Comparison of ENCODE assay signal across 8 mouse cellular contexts in genomic region chr12:51970352-51971069, GRCm38 (mm10). TPM values are rescaled to one million over a fixed set of nuclear protein-coding genes. Genes with fewer than 3 reads are reported as not detected.
DNase-seq lines count a peak whose midpoint lies in the region; ATAC-seq and TF ChIP-seq lines count a peak whose summit lies in the region.

No protein-coding gene starts in this region.

- under 1% methylated on average over 34 of the region's 35 CpGs for WGBS in thymus, adult 2 months
- 1% methylated on average over 32 of the region's 35 CpGs for WGBS in midbrain, embryonic 11.5 days

- DNase-seq in adrenal gland, postnatal 14 days: peak; percentile 58
- no peak for DNase-seq in adrenal gland, adult 18-20 months (ENCODE audit: low spot score in 2 of 2)
- no peak for DNase-seq in thymus, adult 2 months
- no peak for DNase-seq in thymus, adult 18-20 months
- no peak for DNase-seq in midbrain, embryonic 11.5 days (ENCODE audit: low spot score, missing footprints)
- no peak for DNase-seq in layer of hippocampus, postnatal 14 days (ENCODE audit: low spot score in 2 of 2)
- DNase-seq in left cerebral cortex, postnatal 4 days: no peak

- no peaks in the 10 kb centered on the region for H3K27me3 ChIP-seq in thymus, adult 2 months (ENCODE audit: control insufficient read depth, insufficient read depth, low read length)
- H3K27me3 ChIP-seq in midbrain, embryonic 11.5 days (ENCODE audit: control insufficient read depth, insufficient read depth, low read length): no peaks in the 10 kb centered on the region

- peak overlapping the region; percentile 64 for H3K4me2 ChIP-seq in midbrain, embryonic 11.5 days

- H3K4me3 ChIP-seq in thymus, adult 2 months (ENCODE audit: control insufficient read depth, insufficient read depth, low read length): peak overlapping the region; percentile 98
- H3K4me3 ChIP-seq in midbrain, embryonic 11.5 days (ENCODE audit: low read depth, low read length): peak overlapping the region; percentile 92

- peak; percentile 32 for ATAC-seq in inflammation-experienced regulatory T-cells, adult 6 months
- ATAC-seq in midbrain, embryonic 11.5 days (ENCODE audit: low FRiP score): no peak

- intact Hi-C loops in left cerebral cortex, postnatal 4 days (cut with DNase I): no loop called here

- no peaks in the 10 kb centered on the region for H3K9me3 ChIP-seq in midbrain, embryonic 11.5 days (ENCODE audit: control insufficient read depth, low read length)

- TF ChIP-seq POLR2A in thymus, adult 2 months (IDR thresholded peaks at IDR 0.05; ENCODE audit: control insufficient read depth, extremely low read depth, insufficient read depth, low read length, poor library complexity): no peak

- H3K27ac ChIP-seq in thymus, adult 2 months (ENCODE audit: control insufficient read depth, insufficient read depth, low read length): no peak overlapping the region
- peak overlapping the region; percentile 76 for H3K27ac ChIP-seq in midbrain, embryonic 11.5 days (ENCODE audit: low read depth, low read length)

- peak overlapping the region; percentile 83 for H3K9ac ChIP-seq in midbrain, embryonic 11.5 days (ENCODE audit: low read length)

- TF ChIP-seq CTCF in thymus, adult 2 months (IDR thresholded peaks at IDR 0.05; ENCODE audit: borderline replicate concordance, control insufficient read depth, extremely low read depth, insufficient read depth, low read length, poor library complexity): no peak

- no peaks in the 10 kb centered on the region for H3K36me3 ChIP-seq in thymus, adult 2 months (ENCODE audit: control insufficient read depth, insufficient read depth, low read length)
- H3K36me3 ChIP-seq in midbrain, embryonic 11.5 days (ENCODE audit: control insufficient read depth, insufficient read depth, low read length): no peaks in the 10 kb centered on the region

- H3K4me1 ChIP-seq in thymus, adult 2 months (replicated peaks; ENCODE audit: control insufficient read depth, insufficient read depth, low read length): peaks cover 2% of the 10 kb centered on the region; the same call in 1 of the 2 replicates
- H3K4me1 ChIP-seq in midbrain, embryonic 11.5 days (ENCODE audit: control insufficient read depth, insufficient read depth, low read length): peaks cover 5% of the 10 kb centered on the region; the same call in 1 of the 2 replicates

RNA-seq across cellular contexts. Expression of gene Heatr5a, which starts 0.6 kb away (rescaled TPM):
- 16.7 and 18.0 TPM in 2 replicates for total RNA-seq in adrenal gland, postnatal 14 days (2021)
- total RNA-seq in adrenal gland, adult 18-20 months (2021): 10 to 100 TPM; 23.1 to 25.0 TPM
- 38.6 and 39.9 TPM in 2 replicates for polyA plus RNA-seq in thymus, adult 2 months (2012; rRNA removed)
- 10 to 100 TPM in 2 of 3 experiments, 1 to 10 TPM in 1; 6.1 to 13.0 (median 12.7) TPM for polyA plus RNA-seq in inflammation-experienced regulatory T-cells, adult 6 months (2017; shearing (Covaris generic))
- polyA plus RNA-seq in midbrain, embryonic 11.5 days (2014; fragmentation: Nextera tagmentation; extraction: Ambion mirVana): 9.2 and 9.5 TPM in 2 replicates
- total RNA-seq in layer of hippocampus, postnatal 14 days (2021): 1 to 10 TPM; 7.6 to 9.1 TPM
- 10 to 100 TPM; 16.9 to 20.1 TPM for total RNA-seq in left cerebral cortex, postnatal 4 days (2021)

RNA-seq across cellular contexts. Expression of gene Dtd2, which starts 35.8 kb away (rescaled TPM):
- total RNA-seq in adrenal gland, postnatal 14 days (2021): 16.5 and 18.4 TPM in 2 replicates
- 10 to 100 TPM; 11.2 to 18.0 TPM for total RNA-seq in adrenal gland, adult 18-20 months (2021)
- 3.6 and 5.6 TPM in 2 replicates for polyA plus RNA-seq in thymus, adult 2 months (2012; rRNA removed)
- 10 to 100 TPM in 2 of 3 experiments, 1 to 10 TPM in 1; 9.9 to 18.0 (median 16.6) TPM for polyA plus RNA-seq in inflammation-experienced regulatory T-cells, adult 6 months (2017; shearing (Covaris generic))
- polyA plus RNA-seq in midbrain, embryonic 11.5 days (2014; fragmentation: Nextera tagmentation; extraction: Ambion mirVana): 24.1 and 27.4 TPM in 2 replicates
- 10 to 100 TPM; 11.5 to 11.9 TPM for total RNA-seq in layer of hippocampus, postnatal 14 days (2021)
- 10 to 100 TPM in 1 of 2 experiments, 1 to 10 TPM in 1; 8.0 to 10.1 TPM for total RNA-seq in left cerebral cortex, postnatal 4 days (2021)

RNA-seq across cellular contexts. Expression of gene Gpr33, which starts 57.4 kb away (rescaled TPM):
- not detected in 2 replicates for total RNA-seq in adrenal gland, postnatal 14 days (2021)
- total RNA-seq in adrenal gland, adult 18-20 months (2021): under 1 TPM in 1 of 2 experiments, not detected in 1; 0.22 TPM
- 0.66 and 1.2 TPM in 2 replicates for polyA plus RNA-seq in thymus, adult 2 months (2012; rRNA removed)
- polyA plus RNA-seq in inflammation-experienced regulatory T-cells, adult 6 months (2017; shearing (Covaris generic)): not detected
- not detected in 2 replicates for polyA plus RNA-seq in midbrain, embryonic 11.5 days (2014; fragmentation: Nextera tagmentation; extraction: Ambion mirVana)
- not detected for total RNA-seq in layer of hippocampus, postnatal 14 days (2021)
- total RNA-seq in left cerebral cortex, postnatal 4 days (2021): not detected
